Mouse (Mus musculus) testis, adult 2 months (tissue): ENCODE data around the gene Olfr1048.

Experiments
- CTCF ChIP-seq: fragments of 200-500 bp; IDR thresholded peaks from 2 replicates; pipeline ENCODE4 v1.5.1; 2012; ENCODE audit warnings: low read depth, mild to moderate bottlenecking, inconsistent platforms, low read length, moderate library complexity; ENCODE audit not compliant: control insufficient read depth, insufficient read depth, insufficient replicate concordance
- POLR2A ChIP-seq: fragments of 200-500 bp; IDR thresholded peaks from 2 replicates; pipeline ENCODE4 v1.6.1; 2012; ENCODE audit warnings: low read depth, mild to moderate bottlenecking, inconsistent platforms, low read length, moderate library complexity; ENCODE audit not compliant: control insufficient read depth

GRCm38 (mm10) chr2:86202909-86203308, 37.2 kb downstream of the Olfr1048 start, which contains the start of gene Olfr1045:
- TF ChIP-seq POLR2A (no peak), CTCF (no peak)
